Mouse (Mus musculus): ENCODE measurements at regions not wholly inside any gene's neighbourhood (a gene's known extent, or its start where the extent isn't known, plus 50 kb on each side); places are given as distances from the start of the nearest gene placed in this dataset.
"Not testable (repeated sequence)": the region's sequence is repeated elsewhere in the genome, so short reads cannot be mapped to it uniquely, and the experiment has no call there.

GRCm38 (mm10) chr9:9342456-9343185 lies 103.7 kb upstream of the Arhgap42 start:
- no peak for DNase-seq (ENCODE audit: low read depth, low spot score)

- no peak for DNase-seq (ENCODE audit: low read depth, low spot score)
Observed at GRCm38 (mm10) chr9:9318624-9319023, 79.7 kb upstream of the Arhgap42 start.

- DNase-seq (ENCODE audit: low read depth, low spot score) = no peak
Observed at GRCm38 (mm10) chr9:9316021-9316420, 77.1 kb upstream of the Arhgap42 start.

GRCm38 (mm10) chr9:9312274-9312673 lies 73.4 kb upstream of the Arhgap42 start:
- DNase-seq (ENCODE audit: low read depth, low spot score) = no peak

- no peak for DNase-seq (ENCODE audit: low read depth, low spot score)
Observed at GRCm38 (mm10) chr9:9311627-9312265, 72.8 kb upstream of the Arhgap42 start.

- not testable (repeated sequence) for DNase-seq (ENCODE audit: low read depth, low spot score)
Observed at GRCm38 (mm10) chr9:9311040-9311583, 72.2 kb upstream of the Arhgap42 start.

- no peak for DNase-seq (ENCODE audit: low read depth, low spot score)
Observed at GRCm38 (mm10) chr9:9290767-9291166, 51.9 kb upstream of the Arhgap42 start.

- no peak for DNase-seq (ENCODE audit: low read depth, low spot score)
Observed at GRCm38 (mm10) chr9:9289570-9289969, 50.7 kb upstream of the Arhgap42 start.
